Mouse (Mus musculus) ES-Bruce4 (cell line): ENCODE measurements at regions not wholly inside any gene's neighbourhood (a gene's known extent, or its start where the extent isn't known, plus 50 kb on each side); places are given as distances from the start of the nearest gene placed in this dataset.

Experiments used
- EP300 ChIP-seq: IDR thresholded peaks from 2 replicates; pipeline ENCODE4 v1.6.1; 2011; ENCODE audit warnings: low read depth, low read length; ENCODE audit not compliant: insufficient read depth
- POLR2A ChIP-seq: IDR thresholded peaks from one replicate; pipeline ENCODE4 v1.8.1; 2011; ENCODE audit warnings: low read length; ENCODE audit not compliant: insufficient read depth

DNA sequence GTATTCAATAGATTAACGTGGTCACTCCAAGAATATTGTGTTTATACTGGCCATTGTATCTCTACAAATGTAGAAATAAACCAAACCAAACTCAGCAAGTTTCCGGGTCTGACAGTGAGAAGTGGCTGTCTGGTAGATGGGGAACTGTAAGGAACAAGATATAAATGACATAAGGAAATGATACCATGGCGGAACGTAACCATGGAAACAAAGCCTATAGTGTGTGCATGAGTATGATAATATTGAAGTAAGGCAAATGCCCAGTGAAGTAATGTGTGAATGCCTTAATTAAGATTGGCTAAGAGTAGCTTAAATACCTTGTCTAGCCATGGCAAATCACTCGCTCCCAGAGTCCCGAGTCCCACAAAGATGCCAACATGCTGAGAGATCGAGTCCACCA is 342.6 kb upstream of the Ercc4 start:
- TF ChIP-seq POLR2A = no peak
- no peak for TF ChIP-seq EP300
